ENCODE assay signal across 26 mouse cellular contexts in genomic region chr4:102801936-102802335, GRCm38 (mm10).
"Had no signal": no experiment of that assay in that cellular context is flagged by ENCODE, and none has a peak within 500 bp of the region (broad histone marks: within the 10 kb centered on the region; RNA-seq: fewer than 3 reads in every experiment).

No protein-coding gene starts in this region.

- H3K27ac ChIP-seq: heart, adult 2 months; heart, embryonic 13.5 days; heart, embryonic 15.5 days; hindbrain, embryonic 10.5 days; hindbrain, embryonic 12.5 days; hindbrain, embryonic 14.5 days; intestine, embryonic 15.5 days; layer of hippocampus, adult 2 months; left cerebral cortex, adult 2 months; limb, embryonic 10.5 days; limb, embryonic 12.5 days; liver, embryonic 13.5 days had no signal

- H3K4me1 ChIP-seq: heart, embryonic 13.5 days; heart, embryonic 15.5 days; intestine, embryonic 15.5 days; liver, embryonic 13.5 days had no signal

- H3K9ac ChIP-seq: heart, embryonic 13.5 days; heart, embryonic 15.5 days; hindbrain, embryonic 12.5 days; hindbrain, embryonic 14.5 days; intestine, embryonic 15.5 days; limb, embryonic 12.5 days; liver, embryonic 13.5 days had no signal

- H3K4me3 ChIP-seq: heart, adult 2 months; heart, embryonic 13.5 days; heart, embryonic 15.5 days; hindbrain, embryonic 10.5 days; hindbrain, embryonic 12.5 days; intestine, embryonic 15.5 days; layer of hippocampus, adult 2 months; left cerebral cortex, adult 2 months; limb, embryonic 10.5 days; limb, embryonic 12.5 days; liver, embryonic 13.5 days had no signal

- H3K9me3 ChIP-seq: heart, embryonic 13.5 days; heart, embryonic 15.5 days; hindbrain, embryonic 10.5 days; hindbrain, embryonic 12.5 days; intestine, embryonic 15.5 days; limb, embryonic 10.5 days; limb, embryonic 12.5 days; liver, embryonic 13.5 days had no signal

- ATAC-seq: hindbrain, embryonic 16.5 days; inflammation-experienced regulatory T-cells, adult 6 months; intestine, embryonic 15.5 days; intestine, postnatal 0 days had no signal

- DNase-seq: gastrocnemius, postnatal 14 days; gastrocnemius, postnatal 36 days; heart, adult 2 months; heart, postnatal 4 days; kidney, adult 18-20 months; kidney, adult 8-10 months; kidney, postnatal 10 days; kidney, postnatal 25 days; kidney, postnatal 4 days; liver; liver, embryonic 13.5 days had no signal

- H3K36me3 ChIP-seq: heart, embryonic 13.5 days; heart, embryonic 15.5 days; hindbrain, embryonic 10.5 days; hindbrain, embryonic 12.5 days; intestine, embryonic 15.5 days; limb, embryonic 10.5 days; limb, embryonic 12.5 days; liver, embryonic 13.5 days had no signal

- H3K4me2 ChIP-seq: heart, embryonic 11.5 days; heart, embryonic 13.5 days; heart, embryonic 15.5 days; hindbrain, embryonic 12.5 days; hindbrain, embryonic 14.5 days; intestine, embryonic 15.5 days; limb, embryonic 12.5 days; liver, embryonic 11.5 days; liver, embryonic 13.5 days had no signal

- H3K27me3 ChIP-seq: heart, embryonic 13.5 days; heart, embryonic 15.5 days; hindbrain, embryonic 12.5 days; intestine, embryonic 15.5 days; limb, embryonic 12.5 days; liver, embryonic 13.5 days had no signal
